Mouse (Mus musculus): Measurements from ENCODE around the gene Mmp23.

DNA sequence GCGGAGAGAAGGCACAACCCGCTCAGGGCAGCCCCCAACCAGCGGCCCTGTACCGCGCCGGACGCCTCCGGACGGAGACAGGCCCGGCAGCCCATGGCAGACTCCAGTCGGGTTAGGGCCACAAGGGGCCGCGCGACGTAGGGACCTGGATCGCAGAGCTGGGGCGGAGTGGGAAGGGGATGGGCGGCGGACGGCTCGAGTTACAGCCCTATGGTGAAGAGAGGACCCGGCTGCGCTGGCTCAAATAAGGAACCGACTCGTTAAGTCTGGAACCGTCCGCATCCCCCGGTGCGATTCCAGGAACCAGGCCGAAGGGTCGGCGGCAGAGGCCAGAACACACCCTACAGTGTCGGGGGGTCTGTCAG is at the start of gene Mmp23:
- TF ChIP-seq CTCF (IDR thresholded peaks at IDR 0.05; ENCODE audit: low read depth, low read length) (no peak), POLR2A (IDR thresholded peaks at IDR 0.05; ENCODE audit: borderline replicate concordance, low read depth, low read length) (no peak)

All from bone marrow macrophage, adult 2 months (primary cell).